27 mouse cellular contexts compared by ENCODE assay signal in genomic region chr1:114781914-114782313, GRCm38 (mm10).
DNase-seq lines count a peak whose midpoint lies in the region; ATAC-seq and TF ChIP-seq lines count a peak whose summit lies in the region.
"Had no signal": no experiment of that assay in that cellular context is flagged by ENCODE, and none has a peak within 500 bp of the region (broad histone marks: within the 10 kb centered on the region; RNA-seq: fewer than 3 reads in every experiment).

No protein-coding gene starts in this region.

- H3K9me3 ChIP-seq in heart, embryonic 10.5 days: no peaks in the 10 kb centered on the region
- H3K9me3 ChIP-seq in heart, embryonic 11.5 days (replicated peaks; ENCODE audit: control insufficient read depth, low read length): no peaks in the 10 kb centered on the region
- no peaks in the 10 kb centered on the region for H3K9me3 ChIP-seq in heart, postnatal 0 days (replicated peaks; ENCODE audit: control insufficient read depth, low read length)
- H3K9me3 ChIP-seq in intestine, embryonic 16.5 days (ENCODE audit: control insufficient read depth, low read length): no peaks in the 10 kb centered on the region
- H3K9me3 ChIP-seq: embryonic facial prominence, embryonic 12.5 days; embryonic facial prominence, embryonic 15.5 days; hindbrain, embryonic 12.5 days; hindbrain, embryonic 15.5 days had no signal

- H3K36me3 ChIP-seq in heart, embryonic 10.5 days: no peaks in the 10 kb centered on the region
- H3K36me3 ChIP-seq in heart, embryonic 11.5 days (ENCODE audit: control insufficient read depth, insufficient read depth, low read length): no peaks in the 10 kb centered on the region
- H3K36me3 ChIP-seq in heart, postnatal 0 days (replicated peaks; ENCODE audit: control insufficient read depth, insufficient read depth, low read length): no peaks in the 10 kb centered on the region
- no peaks in the 10 kb centered on the region for H3K36me3 ChIP-seq in intestine, embryonic 16.5 days (ENCODE audit: control insufficient read depth, insufficient read depth, low read length)
- H3K36me3 ChIP-seq: embryonic facial prominence, embryonic 12.5 days; embryonic facial prominence, embryonic 15.5 days; G1E; hindbrain, embryonic 12.5 days; hindbrain, embryonic 15.5 days had no signal

- no peak overlapping the region for H3K9ac ChIP-seq in heart, embryonic 11.5 days (ENCODE audit: low read depth, low read length)
- no peak overlapping the region for H3K9ac ChIP-seq in heart, postnatal 0 days (replicated peaks; ENCODE audit: low read depth, low read length)
- no peak overlapping the region for H3K9ac ChIP-seq in intestine, embryonic 16.5 days (ENCODE audit: low read depth, low read length)
- H3K9ac ChIP-seq: embryonic facial prominence, embryonic 12.5 days; embryonic facial prominence, embryonic 15.5 days; forebrain, postnatal 0 days; hindbrain, embryonic 12.5 days; hindbrain, embryonic 15.5 days had no signal

- peak; percentile 42; the same call in 1 of the 2 replicates for ATAC-seq in heart, embryonic 11.5 days (replicated peaks; ENCODE audit: insufficient number of reproducible peaks, low FRiP score, low TSS enrichment)
- ATAC-seq in heart, postnatal 0 days (ENCODE audit: insufficient read depth, low read depth): peak; percentile 66
- no peak for ATAC-seq in intestine, embryonic 16.5 days
- ATAC-seq: forebrain, embryonic 14.5 days; forebrain, postnatal 0 days; Patski had no signal

- no peaks in the 10 kb centered on the region for H3K4me1 ChIP-seq in heart, embryonic 10.5 days
- no peaks in the 10 kb centered on the region for H3K4me1 ChIP-seq in heart, embryonic 11.5 days (ENCODE audit: control insufficient read depth, insufficient read depth, low read length)
- no peaks in the 10 kb centered on the region for H3K4me1 ChIP-seq in heart, postnatal 0 days (ENCODE audit: control insufficient read depth, insufficient read depth)
- no peaks in the 10 kb centered on the region for H3K4me1 ChIP-seq in intestine, embryonic 16.5 days (ENCODE audit: control insufficient read depth, insufficient read depth, low read length)
- H3K4me1 ChIP-seq: embryonic facial prominence, embryonic 12.5 days; embryonic facial prominence, embryonic 15.5 days; hindbrain, embryonic 12.5 days; hindbrain, embryonic 15.5 days had no signal

- DNase-seq in heart, adult 18-20 months: peak; percentile 3 to 38
- DNase-seq in heart, embryonic 10.5 days (ENCODE audit: low spot score): no peak
- DNase-seq in heart, postnatal 14 days: no peak
- peak; percentile 9 for DNase-seq in testis, postnatal 14 days (ENCODE audit: low spot score)
- no peak for DNase-seq in testis, postnatal 10 days (ENCODE audit: low spot score)
- DNase-seq in heart, postnatal 0 days (ENCODE audit: low spot score): peak; percentile 40
- DNase-seq: adrenal gland, postnatal 10 days; adrenal gland, postnatal 36 days; B cell, adult 2 months; cerebellum, adult 11 months; cerebellum, adult 2 months; cerebellum, adult 9-11 months; cerebellum, postnatal 25 days; forebrain, postnatal 0 days; gastrocnemius, postnatal 25 days; kidney, adult 11 months; kidney, adult 9 months had no signal

- H3K27ac ChIP-seq in heart, embryonic 10.5 days: no peak overlapping the region
- no peak overlapping the region for H3K27ac ChIP-seq in heart, embryonic 11.5 days (ENCODE audit: low read depth, low read length)
- no peak overlapping the region for H3K27ac ChIP-seq in heart, postnatal 0 days (ENCODE audit: low read depth)
- no peak overlapping the region for H3K27ac ChIP-seq in intestine, embryonic 16.5 days (ENCODE audit: low read length)
- H3K27ac ChIP-seq: embryonic facial prominence, embryonic 12.5 days; embryonic facial prominence, embryonic 15.5 days; hindbrain, embryonic 12.5 days; hindbrain, embryonic 15.5 days had no signal

- TF ChIP-seq CTCF in heart, postnatal 0 days (IDR thresholded peaks at IDR 0.05; ENCODE audit: low read depth): no peak

- H3K27me3 ChIP-seq in heart, embryonic 10.5 days (ENCODE audit: insufficient read depth, poor library complexity, severe bottlenecking): no peaks in the 10 kb centered on the region
- H3K27me3 ChIP-seq in heart, embryonic 11.5 days (ENCODE audit: control insufficient read depth, insufficient read depth, low read length): no peaks in the 10 kb centered on the region
- no peaks in the 10 kb centered on the region for H3K27me3 ChIP-seq in heart, postnatal 0 days (ENCODE audit: control insufficient read depth, insufficient read depth, low read length)
- no peaks in the 10 kb centered on the region for H3K27me3 ChIP-seq in intestine, embryonic 16.5 days (replicated peaks; ENCODE audit: control insufficient read depth, insufficient read depth, low read length)
- H3K27me3 ChIP-seq: CH12.LX; embryonic facial prominence, embryonic 12.5 days; embryonic facial prominence, embryonic 15.5 days; hindbrain, embryonic 12.5 days; hindbrain, embryonic 15.5 days had no signal

- H3K4me3 ChIP-seq in heart, embryonic 10.5 days: no peak overlapping the region
- no peak overlapping the region for H3K4me3 ChIP-seq in heart, embryonic 11.5 days (ENCODE audit: low read depth, low read length)
- H3K4me3 ChIP-seq in heart, postnatal 0 days (ENCODE audit: low read depth, low read length): no peak overlapping the region
- no peak overlapping the region for H3K4me3 ChIP-seq in intestine, embryonic 16.5 days (ENCODE audit: low read length)
- H3K4me3 ChIP-seq: embryonic facial prominence, embryonic 12.5 days; embryonic facial prominence, embryonic 15.5 days; hindbrain, embryonic 12.5 days; hindbrain, embryonic 15.5 days had no signal

- WGBS in heart, embryonic 10.5 days: 67% methylated on average over 3 of the region's 3 CpGs
- 45% methylated on average over 3 of the region's 3 CpGs for WGBS in heart, embryonic 11.5 days (ENCODE audit: insufficient replicate concordance)
- WGBS in heart, postnatal 0 days: 31% methylated on average over 3 of the region's 3 CpGs
- 58% methylated on average over 3 of the region's 3 CpGs for WGBS in intestine, embryonic 16.5 days

- TF ChIP-seq EP300 in heart, postnatal 0 days (IDR thresholded peaks at IDR 0.05; ENCODE audit: low read depth): no peak

- intact Hi-C loops in heart, postnatal 14 days (cut with DNase I): no loop called here

- H3K4me2 ChIP-seq in heart, embryonic 11.5 days: no peak overlapping the region
- H3K4me2 ChIP-seq in heart, postnatal 0 days (ENCODE audit: low read depth, low read length): no peak overlapping the region
- no peak overlapping the region for H3K4me2 ChIP-seq in intestine, embryonic 16.5 days (ENCODE audit: low read depth, low read length)
- H3K4me2 ChIP-seq: embryonic facial prominence, embryonic 12.5 days; embryonic facial prominence, embryonic 15.5 days; hindbrain, embryonic 12.5 days; hindbrain, embryonic 15.5 days had no signal

Comparison
In these comparisons a context has a peak if more than half of its experiments do, and no peak if none do; other contexts are left out.
1. DNase-seq: peak in heart, adult 18-20 months (2 of 2), testis, postnatal 14 days (single experiment) and heart, postnatal 0 days (single experiment); none in heart, embryonic 10.5 days (single experiment), heart, postnatal 14 days (0 of 2) and testis, postnatal 10 days (single experiment).